Mouse (Mus musculus) spleen, postnatal 4 days (tissue): ENCODE data around the gene Gar1.

ENCODE experiments used
- DNase-seq, 2 experiments: peaks; one replicate each; pipeline ENCODE4 v3.0.0; 2022; ENCODE audit warnings: low spot score in 2 of 2

Gene Gar1

DNA sequence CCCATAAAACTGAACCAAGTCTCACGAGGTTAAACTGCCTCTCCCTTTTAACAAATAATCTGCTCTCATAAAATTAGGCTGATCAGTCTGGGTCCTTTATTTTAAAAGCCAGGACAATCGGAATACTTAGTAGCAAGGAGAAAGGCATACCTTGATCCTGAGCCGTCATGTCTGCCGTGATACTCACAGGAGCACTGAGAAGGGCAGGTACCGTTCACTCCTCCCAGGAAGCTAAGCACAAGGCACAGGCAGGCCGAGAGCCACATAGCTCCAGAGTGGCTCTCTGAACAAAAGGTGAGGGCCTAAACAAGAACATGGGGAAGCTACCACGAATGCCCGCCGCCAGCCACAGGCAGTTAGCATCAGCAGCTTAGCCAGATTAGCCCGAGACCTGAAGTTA, 27.4 kb downstream of the Gar1 start, which contains the start of gene Lrit3:
Lrit3 (minus strand) TSS at position 266 of the 400 bp plus-strand sequence.
- DNase-seq: no peak

DNA sequence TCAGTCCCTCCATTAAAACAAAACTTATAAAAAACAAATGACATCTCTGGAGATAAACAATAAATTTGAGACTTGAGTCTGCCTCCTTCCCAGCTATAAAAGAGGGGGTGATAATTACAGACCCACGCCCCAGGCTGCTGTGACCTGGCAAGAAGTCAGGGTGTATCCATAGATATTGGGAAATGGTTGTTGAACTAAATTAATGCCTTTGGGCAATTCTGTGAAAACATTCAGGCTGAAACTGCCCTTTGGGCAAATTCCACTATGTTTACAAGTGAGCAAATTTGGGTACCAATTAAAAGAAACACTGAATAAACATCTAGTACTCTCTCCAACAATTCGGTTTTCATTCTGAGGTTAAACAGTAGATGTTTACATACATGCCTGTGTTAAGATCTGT, 32.2 kb downstream of the Gar1 start:
- no peak for DNase-seq

DNA sequence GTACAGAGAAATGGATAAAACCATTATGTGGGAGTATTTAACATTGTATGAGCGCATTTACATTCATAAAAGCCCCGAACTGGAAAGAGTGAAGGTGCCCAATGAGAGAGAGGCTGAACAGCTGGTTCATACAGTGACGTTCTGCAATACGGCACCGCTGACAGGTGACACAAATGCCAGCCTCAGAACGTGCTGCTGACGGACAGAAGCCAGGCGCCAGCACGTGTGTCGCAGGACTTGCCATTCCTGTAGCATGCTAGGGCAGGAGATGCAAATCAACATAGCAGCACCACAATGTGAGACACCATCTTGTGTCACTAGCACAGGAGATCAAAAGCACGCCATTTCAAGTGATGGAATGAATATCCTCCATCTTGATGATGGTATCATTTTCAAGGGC, 32.6 kb downstream of the Gar1 start:
- DNase-seq: no peak

DNA sequence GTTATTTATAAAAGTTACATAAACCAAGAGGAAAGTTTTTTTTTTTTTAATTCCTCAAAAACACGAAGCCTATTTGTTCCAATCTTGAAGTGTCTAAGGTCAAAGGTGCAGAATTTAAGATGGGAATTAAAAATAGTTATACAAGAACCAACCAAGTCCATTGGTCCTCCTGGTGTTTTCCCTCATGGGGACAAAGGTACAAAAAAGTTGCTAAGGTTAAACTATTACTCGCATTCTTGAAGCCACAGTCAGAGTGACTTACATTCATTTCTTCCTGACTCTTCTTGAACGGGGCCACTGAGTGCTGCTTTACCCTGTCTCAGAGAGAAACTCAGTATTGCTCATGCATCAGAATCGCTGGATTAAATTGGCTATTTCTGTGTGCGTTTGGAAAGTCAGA, 33.9 kb downstream of the Gar1 start:
- no peak for DNase-seq

DNA sequence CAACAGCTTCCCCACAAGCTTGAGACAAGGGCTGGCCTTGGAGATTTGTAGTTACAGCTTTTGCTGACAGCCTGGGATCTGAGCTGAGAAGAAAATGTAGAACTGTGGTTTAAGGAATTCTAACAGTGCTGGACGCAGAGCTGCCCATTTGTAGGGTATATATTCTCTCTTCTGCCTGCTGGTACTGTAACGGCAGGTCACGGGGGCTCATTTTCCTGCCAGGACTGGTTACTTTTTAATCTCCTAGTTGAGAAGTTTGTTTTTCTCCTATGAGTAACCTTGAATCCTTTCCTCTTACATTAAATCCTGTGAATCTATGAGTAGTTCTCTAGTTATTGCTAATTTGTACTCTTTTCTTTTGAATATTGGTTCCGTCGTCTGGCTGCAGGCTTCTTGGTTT, 37.4 kb downstream of the Gar1 start:
- DNase-seq: no peak

DNA sequence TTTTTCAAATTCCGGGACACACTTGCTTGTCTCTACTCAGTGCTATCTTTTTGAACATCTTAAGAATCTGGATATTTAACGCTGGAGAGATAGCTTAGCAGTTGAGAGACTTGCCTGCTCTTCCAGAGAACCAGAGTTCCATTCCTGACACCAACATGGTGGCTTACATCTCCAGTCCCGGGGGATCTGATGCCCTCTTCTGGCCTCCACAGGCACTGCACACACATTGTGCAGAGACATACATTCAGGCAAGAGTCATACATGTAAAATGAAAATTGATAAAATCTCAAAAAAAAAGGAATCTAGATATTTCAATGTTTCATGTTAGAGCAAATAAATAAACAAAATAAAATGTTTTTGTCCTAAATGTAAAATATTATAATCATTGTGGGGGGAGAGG, 48.5 kb downstream of the Gar1 start:
- DNase-seq: no peak

DNA sequence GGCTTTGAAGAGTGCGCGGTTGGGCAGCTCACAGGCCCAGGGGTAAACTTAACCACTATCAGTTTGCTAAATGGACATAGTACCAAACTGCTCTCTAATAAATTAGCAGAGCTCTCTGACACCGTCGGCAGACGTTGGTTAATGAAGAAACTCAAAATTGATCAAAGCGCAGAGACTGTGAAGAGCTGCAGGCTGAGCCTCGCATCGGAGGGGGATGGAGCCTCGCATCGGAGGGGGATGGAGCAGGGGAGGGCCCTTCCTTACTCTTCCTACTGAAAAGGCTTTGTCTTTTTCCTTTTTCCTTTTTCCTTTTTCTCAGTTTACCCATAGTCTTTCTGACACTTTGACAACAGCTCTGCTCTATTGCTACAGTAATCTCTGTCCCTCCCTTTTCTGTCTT, 49.8 kb downstream of the Gar1 start:
- DNase-seq: no peak
